Mouse (Mus musculus): ENCODE measurements around the gene Eif4e. TPM values are rescaled to one million over a fixed set of nuclear protein-coding genes. Genes with fewer than 3 reads are reported as not detected.

The Eif4e gene
- polyA plus RNA-seq, 1 experiment from 2014 or later, result 313 TPM

DNA sequence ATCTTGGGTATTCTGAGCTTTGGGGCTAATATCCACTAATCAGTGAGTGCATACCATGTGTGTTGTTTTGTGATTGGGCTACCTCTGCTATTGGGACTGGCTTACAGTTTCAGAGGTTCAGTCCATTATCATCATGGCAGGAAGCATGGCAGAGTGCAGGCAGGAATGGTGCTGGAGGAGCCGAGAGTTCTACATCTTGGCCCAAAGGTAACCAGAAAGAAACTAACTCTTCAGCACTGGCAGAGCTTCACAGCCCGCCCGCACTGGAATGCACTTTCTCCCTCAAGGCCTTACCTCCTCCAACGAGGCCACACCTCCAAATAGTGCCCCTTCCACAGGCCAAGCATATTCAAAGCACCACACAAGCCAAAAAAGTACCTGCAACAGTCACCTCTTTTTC, 27.2 kb upstream of the Eif4e start:
- Histone ChIP-seq H3K36me3 (no peaks in the 10 kb centered on the region), H3K27me3 (replicated peaks) (no peaks in the 10 kb centered on the region), H3K9ac (no peak overlapping the region), H3K9me3 (no peaks in the 10 kb centered on the region), H3K4me1 (no peaks in the 10 kb centered on the region), H3K4me3 (replicated peaks) (no peak overlapping the region), H3K4me2 (no peak overlapping the region), H3K27ac (no peak overlapping the region)
- ATAC-seq (ENCODE audit: insufficient read depth, low FRiP score, low read depth), result no peak
- 52% methylated on average over 4 of the region's 4 CpGs for WGBS

DNA sequence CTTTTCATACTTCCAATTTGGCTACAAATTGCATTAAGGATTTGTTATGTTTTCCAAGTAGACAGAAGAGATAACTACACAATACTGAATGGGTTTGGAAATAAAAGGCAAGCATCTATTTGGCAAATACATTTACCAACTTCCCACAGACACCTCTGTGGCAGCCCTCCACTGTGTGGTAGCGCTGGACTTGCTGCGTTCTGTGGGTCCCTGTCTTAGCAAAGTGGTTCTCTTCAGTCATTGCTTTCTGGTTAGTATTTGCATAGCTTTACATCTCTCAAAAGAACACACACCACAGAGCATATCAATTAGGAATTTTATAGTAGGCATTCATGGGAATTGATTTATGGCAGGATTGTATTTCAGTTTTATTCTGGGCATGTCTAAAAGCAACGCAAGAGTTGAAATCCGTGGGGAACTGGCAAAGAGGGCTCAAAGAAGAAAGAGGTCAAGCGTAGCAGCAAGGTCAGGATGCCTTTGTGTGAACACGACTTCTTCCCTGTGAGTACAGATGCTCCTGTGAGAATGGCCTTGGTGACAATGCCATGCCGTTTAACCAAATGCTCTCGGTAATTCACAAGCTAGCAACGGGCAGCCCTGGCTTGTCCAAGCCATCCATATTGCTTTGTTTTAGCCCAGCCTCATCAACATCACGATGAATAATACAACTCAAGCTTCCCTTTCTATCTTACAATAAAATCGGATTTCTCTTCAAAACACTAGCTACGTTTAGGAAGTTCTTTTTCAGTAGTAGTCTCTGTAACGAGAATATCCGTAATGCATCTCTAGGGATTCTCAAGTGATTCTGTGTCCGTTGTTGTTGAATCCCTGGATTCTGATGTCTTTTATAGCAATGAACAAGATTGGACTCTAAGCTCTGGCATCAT, 25.9 kb upstream of the Eif4e start:
- Histone ChIP-seq H3K4me1 (no peaks in the 10 kb centered on the region), H3K4me3 (replicated peaks) (no peak overlapping the region), H3K9me3 (no peaks in the 10 kb centered on the region), H3K36me3 (no peaks in the 10 kb centered on the region), H3K9ac (no peak overlapping the region), H3K4me2 (no peak overlapping the region), H3K27me3 (replicated peaks) (no peaks in the 10 kb centered on the region), H3K27ac (no peak overlapping the region)
- WGBS, result 71% methylated on average over 15 of the region's 15 CpGs
- ATAC-seq (ENCODE audit: insufficient read depth, low FRiP score, low read depth), result no peak

DNA sequence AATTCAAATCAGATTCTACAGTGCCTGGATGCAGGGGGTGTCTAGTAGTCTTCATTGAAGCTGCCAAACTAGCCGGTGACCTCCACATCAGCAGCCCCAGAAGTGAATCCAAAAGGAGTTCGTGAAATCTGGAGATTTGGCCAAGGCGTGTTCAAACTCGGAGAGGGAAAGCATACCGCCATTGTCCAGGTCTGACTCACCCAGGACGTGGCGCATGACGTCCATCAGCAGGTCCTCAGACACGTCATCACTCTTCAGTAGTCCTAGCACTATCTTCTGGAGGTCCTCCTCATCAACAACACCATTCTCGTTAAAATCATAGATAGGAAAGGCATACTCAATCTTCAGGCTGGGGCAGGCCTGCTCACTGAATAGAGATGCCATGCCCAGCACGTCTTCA, 22.2 kb upstream of the Eif4e start:
- H3K4me1 ChIP-seq, result no peaks in the 10 kb centered on the region
- H3K9me3 ChIP-seq, result no peaks in the 10 kb centered on the region
- no peak overlapping the region for H3K4me3 ChIP-seq (replicated peaks)
- H3K9ac ChIP-seq, result no peak overlapping the region
- 84% methylated on average over 11 of the region's 11 CpGs for WGBS
- H3K27me3 ChIP-seq (replicated peaks), result no peaks in the 10 kb centered on the region
- no peak overlapping the region for H3K4me2 ChIP-seq
- ATAC-seq (ENCODE audit: insufficient read depth, low FRiP score, low read depth), result no peak
- no peaks in the 10 kb centered on the region for H3K36me3 ChIP-seq
- H3K27ac ChIP-seq, result no peak overlapping the region

DNA sequence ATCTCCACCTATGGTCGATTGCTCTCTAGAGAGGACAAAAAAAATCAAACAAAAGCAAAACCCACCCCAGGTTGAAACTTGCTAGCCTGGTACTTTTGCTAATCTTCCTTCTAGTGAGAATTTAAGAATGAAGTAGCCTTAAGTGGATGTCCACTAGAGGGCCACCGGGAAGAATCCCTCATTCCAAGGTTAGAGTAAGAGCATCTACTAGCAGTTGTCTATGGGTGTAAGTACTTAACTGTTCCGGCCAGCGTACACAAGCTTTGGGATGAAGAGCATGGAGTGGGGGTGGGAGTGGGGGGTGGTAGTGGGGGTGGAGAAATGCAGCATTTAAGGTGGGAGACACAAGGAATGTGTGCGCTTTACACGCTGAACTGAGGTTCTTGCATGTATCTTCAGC, 19.2 kb upstream of the Eif4e start:
- no peak for ATAC-seq (ENCODE audit: insufficient read depth, low FRiP score, low read depth)
- WGBS, result 49% methylated on average over 6 of the region's 6 CpGs
- Histone ChIP-seq H3K4me1 (no peaks in the 10 kb centered on the region), H3K36me3 (no peaks in the 10 kb centered on the region), H3K27ac (no peak overlapping the region), H3K4me3 (replicated peaks) (no peak overlapping the region), H3K9me3 (no peaks in the 10 kb centered on the region), H3K9ac (no peak overlapping the region), H3K4me2 (no peak overlapping the region), H3K27me3 (replicated peaks) (no peaks in the 10 kb centered on the region)

DNA sequence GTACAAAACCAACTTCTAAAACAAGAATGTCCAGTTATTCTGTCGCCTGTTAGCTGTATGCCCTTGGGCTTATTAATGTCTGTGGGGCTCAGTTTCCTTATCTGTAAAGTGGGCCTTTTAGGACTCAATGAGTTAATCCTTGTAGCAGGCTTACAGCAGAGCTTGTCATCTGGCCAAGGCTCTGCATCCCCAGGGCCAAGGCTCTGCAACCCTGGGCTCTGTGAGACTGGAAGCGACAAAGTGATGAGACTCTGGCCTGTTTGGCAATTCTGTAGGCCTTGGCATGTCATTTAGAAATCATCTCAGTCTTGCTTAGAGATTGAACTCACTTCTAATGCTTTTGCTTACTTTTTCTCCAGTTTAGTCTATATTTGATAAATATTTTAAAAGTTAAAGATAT, 16.4 kb upstream of the Eif4e start:
- 77% methylated on average over 2 of the region's 2 CpGs for WGBS

DNA sequence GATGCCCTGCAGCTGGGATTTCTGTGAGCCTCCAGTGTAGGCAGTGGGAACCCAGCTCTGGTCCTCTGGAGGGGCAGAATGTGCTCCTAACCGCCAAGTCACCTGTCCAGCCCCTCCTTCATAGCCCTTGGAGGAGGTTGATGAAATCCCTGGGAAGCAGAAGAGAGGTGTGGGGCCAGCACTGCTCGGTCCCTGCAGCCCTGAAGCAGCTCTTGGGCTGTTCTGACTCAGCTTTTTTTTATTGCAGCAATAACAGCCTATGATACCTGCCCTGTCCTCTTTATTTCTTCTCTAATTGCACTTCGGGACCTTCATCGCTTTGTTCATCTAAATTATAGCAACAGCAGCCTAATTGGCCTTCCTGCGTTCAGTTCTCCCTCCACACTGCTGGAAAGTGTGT, 15.5 kb upstream of the Eif4e start:
- no peak for ATAC-seq (ENCODE audit: insufficient read depth, low FRiP score, low read depth)
- Histone ChIP-seq H3K4me2 (no peak overlapping the region), H3K9ac (no peak overlapping the region), H3K36me3 (no peaks in the 10 kb centered on the region), H3K4me3 (replicated peaks) (no peak overlapping the region), H3K4me1 (no peaks in the 10 kb centered on the region), H3K27ac (no peak overlapping the region), H3K9me3 (no peaks in the 10 kb centered on the region), H3K27me3 (replicated peaks) (no peaks in the 10 kb centered on the region)
- WGBS, result 74% methylated on average over 5 of the region's 5 CpGs

More for the DNA sequence above, 16.4 kb upstream of the Eif4e start:
- no peak overlapping the region for H3K27ac ChIP-seq
- no peaks in the 10 kb centered on the region for H3K27me3 ChIP-seq (replicated peaks)
- no peak overlapping the region for H3K4me3 ChIP-seq (replicated peaks)
- no peaks in the 10 kb centered on the region for H3K4me1 ChIP-seq
- H3K9me3 ChIP-seq, result no peaks in the 10 kb centered on the region
- no peaks in the 10 kb centered on the region for H3K36me3 ChIP-seq
- H3K4me2 ChIP-seq, result no peak overlapping the region
- no peak for ATAC-seq (ENCODE audit: insufficient read depth, low FRiP score, low read depth)
- H3K9ac ChIP-seq, result no peak overlapping the region

DNA sequence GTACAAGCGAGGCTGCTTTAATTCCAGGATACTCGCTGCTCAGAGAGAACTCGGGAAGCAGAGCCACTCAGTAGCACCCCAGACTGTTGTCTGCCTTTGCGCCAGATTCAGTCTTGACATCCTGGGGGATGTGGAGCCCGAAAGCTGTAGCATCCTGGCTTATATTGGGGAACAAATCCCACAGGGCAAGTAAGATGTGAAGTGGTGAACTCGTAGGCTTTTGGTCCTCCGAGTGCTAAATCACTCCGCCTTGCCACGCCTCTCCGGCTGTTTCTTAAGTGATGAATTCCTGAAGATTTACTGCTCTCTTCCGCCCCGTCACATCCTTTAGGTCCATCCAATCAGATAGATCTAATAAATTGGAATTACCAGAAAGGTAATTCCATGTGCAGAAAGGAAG, 12.7 kb upstream of the Eif4e start:
- no peak overlapping the region for H3K4me3 ChIP-seq (replicated peaks)
- no peaks in the 10 kb centered on the region for H3K4me1 ChIP-seq
- no peaks in the 10 kb centered on the region for H3K9me3 ChIP-seq
- H3K27me3 ChIP-seq (replicated peaks), result no peaks in the 10 kb centered on the region
- no peaks in the 10 kb centered on the region for H3K36me3 ChIP-seq
- 58% methylated on average over 12 of the region's 12 CpGs for WGBS
- no peak overlapping the region for H3K9ac ChIP-seq
- no peak for ATAC-seq (ENCODE audit: insufficient read depth, low FRiP score, low read depth)
- H3K27ac ChIP-seq, result no peak overlapping the region
- H3K4me2 ChIP-seq, result no peak overlapping the region

DNA sequence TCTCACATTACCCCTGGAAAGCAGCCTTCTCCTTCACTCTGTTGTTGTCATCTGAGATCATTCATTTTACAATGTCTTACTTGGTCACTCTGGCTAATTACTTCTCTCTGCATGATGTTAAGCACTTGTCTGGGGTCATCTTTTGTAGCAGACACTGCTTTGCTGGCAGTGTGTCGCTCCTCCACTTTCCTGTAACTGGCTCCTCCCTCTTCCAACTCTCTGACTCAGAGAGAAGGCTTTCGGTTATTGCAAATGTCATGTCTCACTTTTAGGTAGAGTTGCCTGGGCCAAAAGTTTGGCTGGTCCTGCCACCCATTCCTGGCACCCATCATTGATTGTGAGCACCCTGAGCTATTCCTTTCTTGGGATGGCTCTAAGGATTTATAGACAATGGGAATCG, 11.2 kb upstream of the Eif4e start:
- H3K4me2 ChIP-seq, result no peak overlapping the region
- H3K4me3 ChIP-seq (replicated peaks), result no peak overlapping the region
- H3K9ac ChIP-seq, result no peak overlapping the region
- ATAC-seq (ENCODE audit: insufficient read depth, low FRiP score, low read depth), result no peak
- WGBS, result 60% methylated on average over 3 of the region's 3 CpGs
- H3K4me1 ChIP-seq, result no peaks in the 10 kb centered on the region
- no peak overlapping the region for H3K27ac ChIP-seq
- no peaks in the 10 kb centered on the region for H3K36me3 ChIP-seq
- no peaks in the 10 kb centered on the region for H3K9me3 ChIP-seq
- no peaks in the 10 kb centered on the region for H3K27me3 ChIP-seq (replicated peaks)

DNA sequence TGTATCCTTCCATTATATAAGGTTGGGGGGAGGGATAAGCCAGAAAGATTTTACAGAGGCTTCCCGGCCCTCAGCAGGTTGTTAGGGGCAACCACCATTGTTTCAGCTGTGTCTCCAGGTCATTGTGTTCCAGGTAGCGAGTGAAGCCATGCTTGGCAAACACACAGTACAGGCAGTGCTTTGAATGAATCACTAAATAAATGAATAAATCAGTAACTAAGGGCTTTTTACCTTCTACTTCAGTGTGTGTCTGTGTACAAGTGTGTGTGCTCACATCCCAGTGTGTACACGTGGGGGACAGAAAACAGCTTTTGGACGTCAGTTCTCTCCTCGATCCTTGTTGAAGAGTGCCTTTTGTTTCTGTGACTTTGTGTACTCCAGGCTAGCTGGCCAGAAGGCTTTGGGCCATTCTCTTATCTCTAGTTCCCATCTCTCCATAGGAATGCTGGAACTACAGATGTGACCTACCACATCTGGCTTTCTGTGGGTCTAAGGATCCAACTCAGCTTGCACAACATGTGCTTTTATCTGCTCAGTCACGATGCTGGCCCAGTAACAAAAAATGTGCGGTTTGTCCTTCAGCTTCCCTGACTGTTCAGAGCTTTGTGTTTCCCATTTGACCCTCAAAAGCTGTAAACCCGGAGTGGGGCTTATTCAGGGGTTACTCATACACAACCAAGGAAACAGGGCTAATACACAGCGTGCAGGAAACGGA, 10.2 kb upstream of the Eif4e start:
- Histone ChIP-seq H3K27ac (no peak overlapping the region), H3K9me3 (no peaks in the 10 kb centered on the region), H3K36me3 (no peaks in the 10 kb centered on the region), H3K4me2 (no peak overlapping the region), H3K27me3 (replicated peaks) (no peaks in the 10 kb centered on the region), H3K4me1 (no peaks in the 10 kb centered on the region), H3K9ac (no peak overlapping the region), H3K4me3 (replicated peaks) (no peak overlapping the region)
- 58% methylated on average over 10 of the region's 10 CpGs for WGBS
- no peak for ATAC-seq (ENCODE audit: insufficient read depth, low FRiP score, low read depth)

DNA sequence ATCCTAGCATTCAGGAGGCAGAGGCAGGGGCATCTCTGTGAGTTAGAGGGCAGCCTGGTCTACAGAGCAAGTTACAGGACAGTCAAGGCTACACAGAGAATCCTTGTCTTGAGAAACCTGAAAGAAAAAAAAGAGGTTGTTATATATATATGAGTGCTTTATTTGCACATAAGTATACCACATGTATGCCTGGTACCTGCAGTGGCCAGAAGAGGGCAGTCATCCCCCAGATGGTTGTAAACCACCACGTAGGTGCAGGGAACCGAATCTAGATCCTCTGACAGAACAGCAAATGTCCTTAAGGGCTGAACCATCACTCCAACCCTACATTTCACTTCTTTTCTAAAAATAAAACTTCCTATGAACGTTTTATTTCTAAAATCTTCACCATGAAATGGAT, 8.1 kb upstream of the Eif4e start:
- Histone ChIP-seq H3K4me1 (no peaks in the 10 kb centered on the region), H3K9ac (no peak overlapping the region), H3K4me3 (replicated peaks) (no peak overlapping the region), H3K36me3 (no peaks in the 10 kb centered on the region), H3K27ac (no peak overlapping the region), H3K4me2 (no peak overlapping the region), H3K9me3 (no peaks in the 10 kb centered on the region), H3K27me3 (replicated peaks) (no peaks in the 10 kb centered on the region)
- ATAC-seq (ENCODE audit: insufficient read depth, low FRiP score, low read depth), result no peak
- WGBS, result 57% methylated on average over 3 of the region's 3 CpGs

DNA sequence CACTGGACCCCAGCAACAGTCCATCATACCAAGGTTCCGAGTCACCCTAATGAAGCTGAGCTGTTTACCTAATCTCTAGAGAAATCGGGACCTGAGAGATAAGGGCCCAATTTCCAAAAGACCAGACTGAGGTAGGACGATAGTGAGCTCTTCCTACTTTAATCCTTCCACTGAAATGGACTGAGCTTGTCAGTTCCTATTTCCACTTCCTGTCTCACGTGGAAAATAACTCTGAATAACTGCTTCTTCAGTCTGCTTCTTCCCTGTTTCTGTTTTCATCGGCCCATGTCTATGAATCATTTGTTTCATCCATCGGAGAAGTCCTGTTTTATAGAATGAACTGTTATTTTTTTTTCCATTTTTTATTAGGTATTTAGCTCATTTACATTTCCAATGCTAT, 6.8 kb upstream of the Eif4e start:
- 74% methylated on average over 6 of the region's 6 CpGs for WGBS
- Histone ChIP-seq H3K36me3 (no peaks in the 10 kb centered on the region), H3K4me1 (no peaks in the 10 kb centered on the region), H3K9ac (no peak overlapping the region), H3K4me3 (replicated peaks) (no peak overlapping the region), H3K4me2 (no peak overlapping the region), H3K9me3 (no peaks in the 10 kb centered on the region), H3K27me3 (replicated peaks) (no peaks in the 10 kb centered on the region), H3K27ac (no peak overlapping the region)
- no peak for ATAC-seq (ENCODE audit: insufficient read depth, low FRiP score, low read depth)

DNA sequence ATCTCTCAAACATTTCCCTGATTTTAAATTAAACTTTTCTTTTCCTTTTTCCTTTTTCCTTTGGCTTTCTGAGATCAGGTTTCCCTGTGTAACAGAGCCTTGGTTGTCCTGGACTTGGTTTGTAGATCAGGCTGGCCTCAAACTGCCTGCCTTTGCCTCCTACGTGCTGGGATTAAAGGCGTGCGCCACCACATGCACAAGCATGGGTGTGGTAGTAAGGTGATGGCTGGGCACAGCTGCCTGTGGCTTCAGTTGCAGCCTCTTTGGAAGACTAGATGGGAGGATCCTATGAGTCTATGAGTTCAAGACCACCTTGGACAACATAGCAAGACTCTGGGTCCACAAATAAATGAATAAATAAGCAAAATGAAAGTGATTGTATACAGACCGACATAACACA, 2.0 kb upstream of the Eif4e start:
- Histone ChIP-seq H3K4me2 (no peak overlapping the region), H3K4me3 (replicated peaks) (no peak overlapping the region), H3K36me3 (no peaks in the 10 kb centered on the region), H3K9me3 (no peaks in the 10 kb centered on the region), H3K9ac (no peak overlapping the region), H3K27me3 (replicated peaks) (no peaks in the 10 kb centered on the region), H3K4me1 (peaks cover 5% of the 10 kb centered on the region; the same call in 1 of the 2 replicates), H3K27ac (no peak overlapping the region)
- no peak for ATAC-seq (ENCODE audit: insufficient read depth, low FRiP score, low read depth)
- WGBS, result 88% methylated on average over 4 of the region's 4 CpGs

All from stomach, embryonic 15.5 days (tissue).